Mouse (Mus musculus) MEL (cell line): ENCODE data around the gene Hcrt. TPM values are rescaled to one million over a fixed set of nuclear protein-coding genes. Genes with fewer than 3 reads are reported as not detected.

Experiments used
- DNase-seq: peaks from one replicate; pipeline ENCODE4 v3.0.0; 2011; ENCODE audit warnings: low read depth, low spot score
- H3K27ac ChIP-seq: 2 replicates; pipeline ENCODE4 v1.5.1; 2012; ENCODE audit warnings: low read depth, mild to moderate bottlenecking, control low read depth, low read length, moderate library complexity; ENCODE audit not compliant: control insufficient read depth
- H3K27me3 ChIP-seq, 2 experiments: fragments of 150-350 bp in 1 of 2; sonication (generic) in 1 of 2; 2 replicates each; pipeline ENCODE4 v1.6.1; 2012; ENCODE audit warnings: low read length in 2 of 2, mild to moderate bottlenecking in 2 of 2, improper control_type of control experiment in 1 of 2, moderate library complexity in 1 of 2; ENCODE audit not compliant: insufficient read depth in 2 of 2, control insufficient read depth in 1 of 2
- H3K36me3 ChIP-seq, 2 experiments: 2 replicates each; pipeline ENCODE4 v1.6.1; 2012 to 2014; ENCODE audit warnings: low read length in 2 of 2, improper control_type of control experiment in 1 of 2, inconsistent platforms in 1 of 2, mild to moderate bottlenecking in 1 of 2; ENCODE audit not compliant: insufficient read depth in 2 of 2, control insufficient read depth in 1 of 2
- H3K4me1 ChIP-seq, 2 experiments: fragments of 150-350 bp in 1 of 2; sonication (generic) in 1 of 2; 2 replicates each; pipeline ENCODE4 v1.6.1; 2012; ENCODE audit warnings: low read length in 2 of 2, improper control_type of control experiment in 1 of 2, mild to moderate bottlenecking in 1 of 2; ENCODE audit not compliant: insufficient read depth in 2 of 2, control insufficient read depth in 1 of 2
- H3K4me3 ChIP-seq, 2 experiments: fragments of 150-350 bp in 1 of 2; sonication (generic) in 1 of 2; 2 replicates each; pipeline ENCODE4 v1.5.1; 2012; ENCODE audit warnings: low read depth in 2 of 2, low read length in 2 of 2, mild to moderate bottlenecking in 2 of 2, moderate library complexity in 2 of 2, control low read depth in 1 of 2, improper control_type of control experiment in 1 of 2; ENCODE audit not compliant: control insufficient read depth in 1 of 2, insufficient read depth in 1 of 2
- H3K79me2 ChIP-seq: 2 replicates; pipeline ENCODE4 v1.6.1; 2012; ENCODE audit warnings: mild to moderate bottlenecking, low read length, moderate library complexity; ENCODE audit not compliant: control insufficient read depth, poor library complexity, insufficient read depth
- H3K9ac ChIP-seq: 2 replicates; pipeline ENCODE4 v1.6.1; 2012; ENCODE audit warnings: low read depth, mild to moderate bottlenecking, control low read depth, low read length, moderate library complexity; ENCODE audit not compliant: control insufficient read depth, poor library complexity, severe bottlenecking
- H3K9me3 ChIP-seq: fragments of 150-350 bp; sonication (generic); replicated peaks from 2 replicates; pipeline ENCODE4 v1.6.1; 2012; ENCODE audit warnings: mild to moderate bottlenecking, low read length, improper control_type of control experiment, moderate library complexity; ENCODE audit not compliant: insufficient read depth
- BHLHE40 ChIP-seq: IDR thresholded peaks from 2 replicates; pipeline ENCODE4 v1.6.1; 2012; ENCODE audit warnings: low read depth, mild to moderate bottlenecking, inconsistent platforms, low read length, improper control_type of control experiment, borderline replicate concordance
- CHD1 ChIP-seq: IDR thresholded peaks from 2 replicates; pipeline ENCODE4 v1.6.1; 2012; ENCODE audit warnings: low read depth, mild to moderate bottlenecking, inconsistent platforms, low read length, improper control_type of control experiment
- E2F4 ChIP-seq: IDR thresholded peaks from 2 replicates; pipeline ENCODE4 v1.6.1; 2011; ENCODE audit warnings: low read depth, low read length, improper control_type of control experiment, borderline replicate concordance
- ELF1 ChIP-seq: IDR thresholded peaks from 2 replicates; pipeline ENCODE4 v1.6.1; 2014; ENCODE audit warnings: low read depth, mild to moderate bottlenecking, inconsistent platforms, low read length, improper control_type of control experiment, moderate library complexity
- EP300 ChIP-seq, 2 experiments: IDR thresholded peaks; 2 replicates each; pipeline ENCODE4 v1.6.1; 2011; ENCODE audit warnings: improper control_type of control experiment in 2 of 2, low read length in 2 of 2, low read depth in 1 of 2, mild to moderate bottlenecking in 1 of 2
- ETS1 ChIP-seq: IDR thresholded peaks from 2 replicates; pipeline ENCODE4 v1.6.1; 2012; ENCODE audit warnings: low read depth, mild to moderate bottlenecking, inconsistent platforms, low read length, improper control_type of control experiment, moderate library complexity
- GATA1 ChIP-seq: IDR thresholded peaks from 2 replicates; pipeline ENCODE4 v1.6.1; 2011; ENCODE audit warnings: low read depth, low read length, improper control_type of control experiment
- HCFC1 ChIP-seq: IDR thresholded peaks from 2 replicates; pipeline ENCODE4 v1.6.1; 2012; ENCODE audit warnings: low read depth, mild to moderate bottlenecking, inconsistent platforms, low read length, improper control_type of control experiment, moderate library complexity
- JUND ChIP-seq: IDR thresholded peaks from 2 replicates; pipeline ENCODE4 v1.6.1; 2011; ENCODE audit warnings: low read depth, mild to moderate bottlenecking, improper control_type of control experiment, low read length
- MAZ ChIP-seq: IDR thresholded peaks from 2 replicates; pipeline ENCODE4 v1.6.1; 2012; ENCODE audit warnings: low read depth, mild to moderate bottlenecking, inconsistent platforms, low read length, improper control_type of control experiment
- MEF2A ChIP-seq: IDR thresholded peaks from 2 replicates; pipeline ENCODE4 v1.6.1; 2014; ENCODE audit warnings: low read depth, mild to moderate bottlenecking, inconsistent platforms, low read length, improper control_type of control experiment; ENCODE audit not compliant: poor library complexity, insufficient replicate concordance, severe bottlenecking; ENCODE audit errors: extremely low read depth
- MXI1 ChIP-seq: IDR thresholded peaks from 2 replicates; pipeline ENCODE4 v1.6.1; 2011; ENCODE audit warnings: mild to moderate bottlenecking, low read depth, low read length, improper control_type of control experiment
- MYB ChIP-seq: IDR thresholded peaks from 2 replicates; pipeline ENCODE4 v1.6.1; 2011; ENCODE audit warnings: mild to moderate bottlenecking, low read depth, low read length, improper control_type of control experiment
- MYC ChIP-seq: IDR thresholded peaks from 2 replicates; pipeline ENCODE4 v1.6.1; 2011; ENCODE audit warnings: low read depth, mild to moderate bottlenecking, low read length, improper control_type of control experiment, moderate library complexity
- POLR2A ChIP-seq, 2 experiments: IDR thresholded peaks; 2 replicates each; pipeline ENCODE4 v1.6.1; 2011 to 2012; ENCODE audit warnings: low read length in 2 of 2, mild to moderate bottlenecking in 2 of 2, control low read depth in 1 of 2, improper control_type of control experiment in 1 of 2, low read depth in 1 of 2, moderate library complexity in 1 of 2; ENCODE audit not compliant: control insufficient read depth in 1 of 2, insufficient read depth in 1 of 2, poor library complexity in 1 of 2
- RAD21 ChIP-seq: IDR thresholded peaks from 2 replicates; pipeline ENCODE4 v1.6.1; 2011; ENCODE audit warnings: mild to moderate bottlenecking, low read depth, low read length, improper control_type of control experiment
- RCOR1 ChIP-seq: IDR thresholded peaks from 2 replicates; pipeline ENCODE4 v1.6.1; 2012; ENCODE audit warnings: low read depth, mild to moderate bottlenecking, inconsistent platforms, low read length, improper control_type of control experiment
- SIN3A ChIP-seq: IDR thresholded peaks from 2 replicates; pipeline ENCODE4 v1.6.1; 2012; ENCODE audit warnings: low read length, improper control_type of control experiment, inconsistent platforms
- TAL1 ChIP-seq: IDR thresholded peaks from 2 replicates; pipeline ENCODE4 v1.6.1; 2012; ENCODE audit warnings: mild to moderate bottlenecking, inconsistent platforms, low read length, moderate library complexity, mixed read lengths
- TBP ChIP-seq: IDR thresholded peaks from 2 replicates; pipeline ENCODE4 v1.8.0; 2011; ENCODE audit warnings: low read depth, low read length, improper control_type of control experiment
- TCF12 ChIP-seq: IDR thresholded peaks from 2 replicates; pipeline ENCODE4 v1.6.1; 2014; ENCODE audit warnings: low read depth, mild to moderate bottlenecking, inconsistent platforms, low read length, improper control_type of control experiment, moderate library complexity
- UBTF ChIP-seq: IDR thresholded peaks from 2 replicates; pipeline ENCODE4 v1.6.1; 2012; ENCODE audit warnings: low read depth, mild to moderate bottlenecking, inconsistent platforms, low read length, improper control_type of control experiment, moderate library complexity, borderline replicate concordance; ENCODE audit not compliant: insufficient read depth
- polyA plus RNA-seq, 2 experiments: library from polyadenylated mRNA; stranded (reverse) in 1 of 2; unstranded in 1 of 2; fragments of >175 nt in 1 of 2; fragments of >200 nt in 1 of 2; gene quantifications; 2 replicates each; pipeline versions ENCODE4 v1.2.1 to v1.2.4; 2012; ENCODE audit warnings: low replicate concordance in 2 of 2, low read depth in 1 of 2; ENCODE audit not compliant: insufficient read length in 2 of 2, insufficient read depth in 1 of 2, missing spikeins in 1 of 2
- total RNA-seq: library from RNA; depleted of rRNA; stranded (reverse); fragments of 300-350 nt; gene quantifications from 2 replicates; pipeline ENCODE4 v1.2.3, GENCODE M21; 2012

Gene Hcrt
- total and polyA plus RNA-seq, 3 experiments: not detected

DNA sequence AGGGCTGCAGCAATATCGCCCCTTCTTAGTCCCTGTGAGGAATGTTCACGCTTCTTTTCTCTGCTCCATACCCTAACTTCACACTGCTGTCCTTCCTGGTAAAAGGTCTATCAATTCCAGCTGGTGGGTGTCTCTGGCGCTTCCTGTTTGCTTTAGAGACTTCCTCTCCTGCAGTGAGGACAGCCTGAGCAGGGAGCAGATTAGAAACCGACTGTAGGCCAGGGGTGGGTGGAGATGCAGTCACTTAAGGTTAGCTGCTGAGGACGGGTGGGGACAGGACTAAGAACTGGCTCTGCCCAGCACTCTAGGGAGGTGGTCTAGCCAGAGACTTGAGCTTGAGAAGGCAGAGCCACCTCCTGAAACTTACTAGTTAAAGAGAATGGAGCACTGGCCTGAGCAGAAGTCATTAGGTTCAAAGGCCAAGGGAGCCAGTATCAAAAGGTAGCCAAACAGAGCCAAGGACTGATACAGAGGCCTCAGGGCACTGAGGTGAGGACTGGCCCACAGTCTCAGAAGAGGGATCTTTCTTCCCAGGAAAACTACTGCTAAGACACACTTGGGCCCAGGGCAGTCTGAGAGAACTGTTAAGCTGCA lies 37.7 kb downstream of the Hcrt start:
- Histone ChIP-seq H3K79me2 (peaks cover 74% of the 10 kb centered on the region), H3K4me1 (peaks cover 42 to 53% of the 10 kb centered on the region in 2 experiments), H3K4me3 (no peak overlapping the region), H3K9me3 (no peaks in the 10 kb centered on the region), H3K9ac (peak overlapping the region; percentile 33), H3K27ac (peak overlapping the region; percentile 65), H3K36me3 (peaks cover 18 to 63% of the 10 kb centered on the region in 2 experiments), H3K27me3 (no peaks in the 10 kb centered on the region)
- peak; percentile 85 for DNase-seq
- peak; percentile 64 for TF ChIP-seq MXI1
- peak; percentile 56; the same call in 1 of the 2 replicates for TF ChIP-seq TCF12
- peak; percentile 91 for TF ChIP-seq ETS1
- TF ChIP-seq TAL1: peak; percentile 51
- TF ChIP-seq MAZ: 0 out of 2 replicates have a peak, but pooled peaks have one; percentile 35
- peak in 1 of 2 experiments; percentile 31; a peak in 1 of 4 replicates for TF ChIP-seq POLR2A (IDR thresholded peaks at IDR 0.05; ENCODE audit: control insufficient read depth in 1 of 2, insufficient read depth in 1 of 2, low read depth in 1 of 2, low read length in 2 of 2, poor library complexity in 1 of 2)
- peak; percentile 16; the same call in 1 of the 2 replicates for TF ChIP-seq BHLHE40
- no peak for TF ChIP-seq MYC
- TF ChIP-seq MYB: peak; percentile 31; the same call in 1 of the 2 replicates
- TF ChIP-seq HCFC1: peak; percentile 69
- TF ChIP-seq RCOR1: peak; percentile 62
- peak; percentile 53; the same call in 1 of the 2 replicates for TF ChIP-seq TBP
- no peak for TF ChIP-seq E2F4
- 0 out of 2 replicates have a peak, but pooled peaks have one; percentile 18 for TF ChIP-seq JUND
- TF ChIP-seq RAD21: no peak
- TF ChIP-seq ELF1: peak; percentile 86
- TF ChIP-seq EP300 (IDR thresholded peaks at IDR 0.05; ENCODE audit: low read depth in 1 of 2, low read length in 2 of 2): peak; percentile 79
- TF ChIP-seq CHD1: 0 out of 2 replicates have a peak, but pooled peaks have one; percentile 40
- no peak for TF ChIP-seq UBTF
- TF ChIP-seq SIN3A: peak; percentile 92
- no peak for TF ChIP-seq MEF2A
- peak; percentile 67; the same call in 1 of the 2 replicates for TF ChIP-seq GATA1
